Mouse (Mus musculus): ENCODE results near the gene Map3k20. TPM values are rescaled to one million over a fixed set of nuclear protein-coding genes. Genes with fewer than 3 reads are reported as not detected.

Map3k20 gene
- polyA plus RNA-seq, 1 experiment from 2014 or later: 14.0 TPM

- Histone ChIP-seq H3K27ac (ENCODE audit: low read length) (no peak overlapping the region), H3K36me3 (ENCODE audit: insufficient read depth, low read length) (no peaks in the 10 kb centered on the region), H3K4me2 (replicated peaks; ENCODE audit: low read depth, low read length) (no peak overlapping the region), H3K4me1 (ENCODE audit: insufficient read depth, low read length) (no peaks in the 10 kb centered on the region), H3K4me3 (ENCODE audit: low read length) (no peak overlapping the region), H3K27me3 (ENCODE audit: insufficient read depth, low read length) (no peaks in the 10 kb centered on the region), H3K9ac (replicated peaks; ENCODE audit: low read length) (no peak overlapping the region), H3K9me3 (ENCODE audit: low read length) (no peaks in the 10 kb centered on the region)
- WGBS: 67% methylated on average over 4 of the region's 4 CpGs
- no peak for ATAC-seq (ENCODE audit: low FRiP score, low TSS enrichment)
Observed at GRCm38 (mm10) chr2:72278247-72278873, 7.1 kb upstream of the Map3k20 start.

GRCm38 (mm10) chr2:72280524-72280923 lies 4.9 kb upstream of the Map3k20 start:
- Histone ChIP-seq H3K27me3 (ENCODE audit: insufficient read depth, low read length) (no peaks in the 10 kb centered on the region), H3K4me2 (replicated peaks; ENCODE audit: low read depth, low read length) (no peak overlapping the region), H3K9me3 (ENCODE audit: low read length) (no peaks in the 10 kb centered on the region), H3K4me1 (ENCODE audit: insufficient read depth, low read length) (no peaks in the 10 kb centered on the region), H3K4me3 (ENCODE audit: low read length) (no peak overlapping the region), H3K36me3 (ENCODE audit: insufficient read depth, low read length) (no peaks in the 10 kb centered on the region), H3K27ac (ENCODE audit: low read length) (no peak overlapping the region), H3K9ac (replicated peaks; ENCODE audit: low read length) (no peak overlapping the region)
- no peak for ATAC-seq (ENCODE audit: low FRiP score, low TSS enrichment)
- WGBS: 93% methylated on average over 5 of the region's 5 CpGs

DNA sequence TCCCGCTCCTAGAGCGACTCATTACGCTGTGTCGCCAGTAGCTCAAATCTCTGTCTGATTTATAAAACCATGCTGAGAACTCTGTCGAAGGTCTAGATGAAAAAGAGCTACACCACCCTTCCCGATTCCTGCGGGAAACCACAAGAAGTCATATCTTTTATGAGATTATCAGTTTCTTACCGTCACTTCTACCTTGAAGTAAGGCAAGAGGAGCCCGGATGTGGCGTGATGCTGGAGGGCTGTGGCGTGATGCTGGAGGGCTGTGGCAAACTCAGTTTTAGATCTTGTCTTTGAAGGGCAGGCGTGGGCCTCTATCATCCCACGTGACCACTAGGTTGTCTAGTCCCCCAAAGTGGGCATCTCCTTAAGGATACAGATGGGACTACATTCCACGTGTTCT lies 3.5 kb upstream of the Map3k20 start:
- Histone ChIP-seq H3K9me3 (ENCODE audit: low read length) (no peaks in the 10 kb centered on the region), H3K27ac (ENCODE audit: low read length) (no peak overlapping the region), H3K27me3 (ENCODE audit: insufficient read depth, low read length) (no peaks in the 10 kb centered on the region), H3K4me1 (ENCODE audit: insufficient read depth, low read length) (0 out of 2 replicates have a peak, but pooled peaks cover under 1% of the 10 kb centered on the region), H3K4me3 (ENCODE audit: low read length) (no peak overlapping the region), H3K36me3 (ENCODE audit: insufficient read depth, low read length) (no peaks in the 10 kb centered on the region), H3K9ac (replicated peaks; ENCODE audit: low read length) (no peak overlapping the region), H3K4me2 (replicated peaks; ENCODE audit: low read depth, low read length) (no peak overlapping the region)
- 92% methylated on average over 14 of the region's 14 CpGs for WGBS
- no peak for ATAC-seq (ENCODE audit: low FRiP score, low TSS enrichment)

DNA sequence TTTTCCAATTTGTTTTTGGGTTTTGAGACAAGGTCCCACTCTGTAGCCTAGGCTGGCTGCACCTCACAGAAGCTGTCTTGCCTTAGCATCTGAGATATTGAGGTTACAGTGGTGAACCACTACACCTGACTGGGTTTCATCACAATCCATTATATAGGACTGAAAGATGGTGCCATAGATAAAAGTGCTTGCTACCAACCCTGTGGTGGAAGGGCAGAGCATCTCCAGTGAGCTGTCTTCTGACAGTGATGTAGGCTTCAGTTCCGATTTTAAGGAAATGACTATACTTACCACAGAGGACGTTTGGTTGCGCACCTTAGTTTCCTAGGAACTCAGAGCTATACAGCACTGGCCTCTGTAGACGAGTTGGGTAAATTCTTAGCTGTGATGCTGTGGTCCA lies 2.7 kb upstream of the Map3k20 start:
- Histone ChIP-seq H3K4me2 (replicated peaks; ENCODE audit: low read depth, low read length) (no peak overlapping the region), H3K4me3 (ENCODE audit: low read length) (no peak overlapping the region), H3K9me3 (ENCODE audit: low read length) (no peaks in the 10 kb centered on the region), H3K27me3 (ENCODE audit: insufficient read depth, low read length) (no peaks in the 10 kb centered on the region), H3K4me1 (ENCODE audit: insufficient read depth, low read length) (0 out of 2 replicates have a peak, but pooled peaks cover 4% of the 10 kb centered on the region), H3K27ac (ENCODE audit: low read length) (no peak overlapping the region), H3K9ac (replicated peaks; ENCODE audit: low read length) (no peak overlapping the region), H3K36me3 (ENCODE audit: insufficient read depth, low read length) (no peaks in the 10 kb centered on the region)
- 79% methylated on average over 4 of the region's 4 CpGs for WGBS
- ATAC-seq (ENCODE audit: low FRiP score, low TSS enrichment): no peak

- 80% methylated on average over 7 of the region's 7 CpGs for WGBS
- H3K36me3 ChIP-seq (ENCODE audit: insufficient read depth, low read length): no peaks in the 10 kb centered on the region
- no peak for ATAC-seq (ENCODE audit: low FRiP score, low TSS enrichment)
- H3K9me3 ChIP-seq (ENCODE audit: low read length): no peaks in the 10 kb centered on the region
- no peak overlapping the region for H3K9ac ChIP-seq (replicated peaks; ENCODE audit: low read length)
- no peak overlapping the region for H3K4me2 ChIP-seq (replicated peaks; ENCODE audit: low read depth, low read length)
- H3K4me1 ChIP-seq (ENCODE audit: insufficient read depth, low read length): 0 out of 2 replicates have a peak, but pooled peaks cover 4% of the 10 kb centered on the region
- H3K27ac ChIP-seq (ENCODE audit: low read length): no peak overlapping the region
- H3K27me3 ChIP-seq (ENCODE audit: insufficient read depth, low read length): no peaks in the 10 kb centered on the region
- H3K4me3 ChIP-seq (ENCODE audit: low read length): no peak overlapping the region
Observed at GRCm38 (mm10) chr2:72284689-72285088, 748 bp upstream of the Map3k20 start.

GRCm38 (mm10) chr2:72285888-72286661 lies 638 bp downstream of the Map3k20 start:
- Histone ChIP-seq H3K9ac (replicated peaks; ENCODE audit: low read length) (peak overlapping the region; percentile 94), H3K4me3 (ENCODE audit: low read length) (peak overlapping the region; percentile 86), H3K9me3 (ENCODE audit: low read length) (no peaks in the 10 kb centered on the region), H3K36me3 (ENCODE audit: insufficient read depth, low read length) (no peaks in the 10 kb centered on the region), H3K27ac (ENCODE audit: low read length) (peak overlapping the region; percentile 31; the same call in 1 of the 2 replicates), H3K27me3 (ENCODE audit: insufficient read depth, low read length) (no peaks in the 10 kb centered on the region), H3K4me2 (replicated peaks; ENCODE audit: low read depth, low read length) (peak overlapping the region; percentile 77), H3K4me1 (ENCODE audit: insufficient read depth, low read length) (0 out of 2 replicates have a peak, but pooled peaks cover 4% of the 10 kb centered on the region)
- WGBS: 1% methylated on average over 55 of the region's 60 CpGs
- ATAC-seq (ENCODE audit: low FRiP score, low TSS enrichment): peak; percentile 87

DNA sequence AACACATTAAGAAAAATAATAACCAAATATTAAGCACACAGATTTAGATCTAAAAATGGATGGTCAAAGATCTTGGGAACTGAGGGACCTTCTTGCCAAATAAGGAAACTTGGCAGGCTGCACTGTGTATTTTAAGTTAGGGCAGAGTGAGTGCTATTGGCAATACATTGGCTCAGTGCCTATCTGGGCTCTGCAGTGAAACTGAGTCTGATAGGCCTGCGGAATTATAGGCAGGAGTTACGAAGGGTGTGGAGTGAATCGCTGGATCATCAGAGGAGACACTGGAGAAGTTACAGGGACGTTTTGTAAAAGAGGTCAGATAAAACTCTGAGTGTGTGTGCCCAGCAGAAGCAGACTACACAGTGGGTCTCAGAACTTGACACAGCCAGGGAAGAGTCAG lies 1.7 kb downstream of the Map3k20 start:
- Histone ChIP-seq H3K4me2 (replicated peaks; ENCODE audit: low read depth, low read length) (no peak overlapping the region), H3K27ac (ENCODE audit: low read length) (no peak overlapping the region), H3K36me3 (ENCODE audit: insufficient read depth, low read length) (no peaks in the 10 kb centered on the region), H3K27me3 (ENCODE audit: insufficient read depth, low read length) (no peaks in the 10 kb centered on the region), H3K4me3 (ENCODE audit: low read length) (no peak overlapping the region), H3K9ac (replicated peaks; ENCODE audit: low read length) (no peak overlapping the region), H3K9me3 (ENCODE audit: low read length) (no peaks in the 10 kb centered on the region), H3K4me1 (ENCODE audit: insufficient read depth, low read length) (0 out of 2 replicates have a peak, but pooled peaks cover 4% of the 10 kb centered on the region)
- ATAC-seq (ENCODE audit: low FRiP score, low TSS enrichment): no peak
- 70% methylated on average over 4 of the region's 4 CpGs for WGBS

DNA sequence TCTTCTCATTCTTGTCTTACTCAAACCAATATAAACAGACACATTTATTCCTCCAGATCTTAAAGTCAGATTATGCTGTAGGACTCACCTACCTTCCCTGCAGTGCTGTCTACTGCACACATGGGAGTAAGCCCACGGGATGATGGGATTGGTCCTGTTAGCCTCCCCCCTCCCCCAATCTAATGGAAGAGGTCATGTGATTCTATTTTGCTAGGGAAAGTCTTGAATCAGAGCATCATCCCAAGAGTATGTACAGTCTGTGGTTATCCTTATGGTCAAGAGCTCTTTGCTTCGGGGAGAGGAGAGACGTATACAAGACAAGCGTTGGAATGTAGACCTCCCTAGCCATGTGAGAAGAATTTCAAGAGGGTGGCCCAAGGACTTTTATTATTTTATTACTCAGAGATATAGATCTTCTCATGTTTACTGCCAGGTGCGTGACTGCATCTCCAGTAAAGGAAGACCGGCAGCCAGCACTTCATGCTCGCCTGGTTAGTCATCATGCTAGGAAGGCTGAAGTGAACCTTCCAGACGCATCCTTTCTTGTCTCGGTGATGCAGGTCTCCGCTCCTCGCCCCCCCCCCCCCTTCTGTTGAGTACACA lies 3.6 kb downstream of the Map3k20 start:
- no peak overlapping the region for H3K4me3 ChIP-seq (ENCODE audit: low read length)
- H3K27ac ChIP-seq (ENCODE audit: low read length): no peak overlapping the region
- H3K4me1 ChIP-seq (ENCODE audit: insufficient read depth, low read length): peaks cover 4% of the 10 kb centered on the region; the same call in 1 of the 2 replicates
- no peaks in the 10 kb centered on the region for H3K27me3 ChIP-seq (ENCODE audit: insufficient read depth, low read length)
- no peak overlapping the region for H3K9ac ChIP-seq (replicated peaks; ENCODE audit: low read length)
- WGBS: 78% methylated on average over 11 of the region's 11 CpGs
- no peaks in the 10 kb centered on the region for H3K36me3 ChIP-seq (ENCODE audit: insufficient read depth, low read length)
- no peak overlapping the region for H3K4me2 ChIP-seq (replicated peaks; ENCODE audit: low read depth, low read length)
- no peaks in the 10 kb centered on the region for H3K9me3 ChIP-seq (ENCODE audit: low read length)
- no peak for ATAC-seq (ENCODE audit: low FRiP score, low TSS enrichment)

- Histone ChIP-seq H3K27ac (ENCODE audit: low read length) (no peak overlapping the region), H3K9ac (replicated peaks; ENCODE audit: low read length) (no peak overlapping the region), H3K4me2 (replicated peaks; ENCODE audit: low read depth, low read length) (no peak overlapping the region), H3K4me1 (ENCODE audit: insufficient read depth, low read length) (peaks cover 6% of the 10 kb centered on the region; the same call in 1 of the 2 replicates), H3K9me3 (ENCODE audit: low read length) (no peaks in the 10 kb centered on the region), H3K27me3 (ENCODE audit: insufficient read depth, low read length) (no peaks in the 10 kb centered on the region), H3K36me3 (ENCODE audit: insufficient read depth, low read length) (no peaks in the 10 kb centered on the region), H3K4me3 (ENCODE audit: low read length) (no peak overlapping the region)
- WGBS: 82% methylated on average over 1 of the region's 1 CpGs
- no peak for ATAC-seq (ENCODE audit: low FRiP score, low TSS enrichment)
Observed at GRCm38 (mm10) chr2:72291103-72291502, 5.7 kb downstream of the Map3k20 start.

DNA sequence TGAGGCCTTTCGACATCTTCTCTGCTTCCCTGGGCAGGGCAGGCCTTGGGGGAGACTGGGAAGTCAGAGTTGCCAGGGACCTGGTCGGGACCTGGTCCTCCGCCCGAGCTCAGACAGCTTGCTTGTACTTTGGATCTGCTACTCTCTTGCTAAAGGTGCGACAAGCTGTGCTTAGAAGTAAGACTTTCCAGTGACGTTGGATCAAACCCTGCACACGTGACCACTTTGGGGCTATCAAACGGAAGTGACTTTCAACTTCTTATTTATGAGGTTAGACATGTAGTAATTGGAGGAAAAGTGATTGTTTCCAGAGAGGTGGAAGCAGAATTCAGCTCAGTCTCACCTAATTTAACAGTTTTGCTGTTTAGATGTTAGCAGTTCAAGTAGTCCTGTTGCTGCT lies 7.1 kb downstream of the Map3k20 start:
- H3K4me3 ChIP-seq (ENCODE audit: low read length): no peak overlapping the region
- peaks cover 9% of the 10 kb centered on the region for H3K4me1 ChIP-seq (ENCODE audit: insufficient read depth, low read length)
- H3K9ac ChIP-seq (replicated peaks; ENCODE audit: low read length): no peak overlapping the region
- no peaks in the 10 kb centered on the region for H3K9me3 ChIP-seq (ENCODE audit: low read length)
- no peak for ATAC-seq (ENCODE audit: low FRiP score, low TSS enrichment)
- H3K27me3 ChIP-seq (ENCODE audit: insufficient read depth, low read length): no peaks in the 10 kb centered on the region
- H3K4me2 ChIP-seq (replicated peaks; ENCODE audit: low read depth, low read length): no peak overlapping the region
- no peak overlapping the region for H3K27ac ChIP-seq (ENCODE audit: low read length)
- 83% methylated on average over 8 of the region's 8 CpGs for WGBS
- H3K36me3 ChIP-seq (ENCODE audit: insufficient read depth, low read length): no peaks in the 10 kb centered on the region

Measured in kidney, embryonic 16.5 days (tissue).